Mouse (Mus musculus) heart, adult 9 months (tissue): ENCODE measurements around the gene Det1.

Experiments used
- DNase-seq, 2 experiments: peaks; one replicate each; pipeline ENCODE4 v3.0.0; 2022; ENCODE audit warnings: low spot score in 2 of 2

The Det1 gene

GRCm38 (mm10) chr7:78846737-78847434 lies at the start of gene Det1:
Gene Det1, minus strand, starts transcription at chr7:78847263.
- DNase-seq = peak; percentile 87 to 88

GRCm38 (mm10) chr7:78895653-78896333 lies 48.7 kb upstream of the Det1 start, which contains the start of gene Aen:
Gene Aen, plus strand, starts transcription at chr7:78895854.
- DNase-seq = peak; percentile 98 to 99

- no peak for DNase-seq
These were observed 48.1 kb upstream of the Det1 start for GRCm38 (mm10) chr7:78895021-78895652.

- no peak for DNase-seq
These were observed 46.9 kb upstream of the Det1 start for GRCm38 (mm10) chr7:78893917-78894316.

- peak in 1 of 2 experiments; percentile 73 for DNase-seq
These were observed 43.6 kb upstream of the Det1 start for GRCm38 (mm10) chr7:78890641-78891040.

GRCm38 (mm10) chr7:78887431-78887842 lies 40.4 kb upstream of the Det1 start:
- DNase-seq = no peak

GRCm38 (mm10) chr7:78886496-78886895 lies 39.4 kb upstream of the Det1 start:
- no peak for DNase-seq

- no peak for DNase-seq
These were observed 38.3 kb upstream of the Det1 start for GRCm38 (mm10) chr7:78885404-78885803.

- no peak for DNase-seq
These were observed 37.1 kb upstream of the Det1 start for GRCm38 (mm10) chr7:78884139-78884538.

- DNase-seq = no peak
These were observed 36.6 kb upstream of the Det1 start for GRCm38 (mm10) chr7:78883726-78884060.

GRCm38 (mm10) chr7:78883016-78883725 lies 36.1 kb upstream of the Det1 start:
- no peak for DNase-seq

- no peak for DNase-seq
These were observed 35.4 kb upstream of the Det1 start for GRCm38 (mm10) chr7:78882469-78882837.

GRCm38 (mm10) chr7:78881607-78882468 lies 34.8 kb upstream of the Det1 start:
- no peak for DNase-seq

GRCm38 (mm10) chr7:78872831-78873230 lies 25.8 kb upstream of the Det1 start:
- no peak for DNase-seq

- DNase-seq = no peak
These were observed 25.3 kb upstream of the Det1 start for GRCm38 (mm10) chr7:78872366-78872765.

GRCm38 (mm10) chr7:78868731-78869130 lies 21.7 kb upstream of the Det1 start:
- no peak for DNase-seq

GRCm38 (mm10) chr7:78865212-78865949 lies 18.3 kb upstream of the Det1 start:
- DNase-seq = no peak

GRCm38 (mm10) chr7:78864446-78864802 lies 17.4 kb upstream of the Det1 start:
- no peak for DNase-seq

GRCm38 (mm10) chr7:78863796-78864445 lies 16.9 kb upstream of the Det1 start:
- no peak for DNase-seq

GRCm38 (mm10) chr7:78855044-78855655 lies 8.1 kb upstream of the Det1 start:
- no peak for DNase-seq
